Mouse (Mus musculus) neural tube, embryonic 12.5 days (tissue): Measurements from ENCODE around the gene Cpsf4l. TPM values are rescaled to one million over a fixed set of nuclear protein-coding genes. Genes with fewer than 3 reads are reported as not detected.
A peak's percentile ranks its signal among the peaks of the same experiment; 100 is the strongest.

Experiments
- ATAC-seq: fragments of 200-750 bp; cut with Nextera tagmentation; 2 replicates; pipeline ENCODE4 v1.8.0; 2017; ENCODE audit warnings: low read depth, mild to moderate bottlenecking, moderate TSS enrichment, moderate library complexity; ENCODE audit not compliant: low FRiP score
- H3K27ac ChIP-seq: fragments of 300-500 bp; sonication (generic); 2 replicates; pipeline ENCODE4 v1.5.1; 2016
- H3K27me3 ChIP-seq: fragments of 300-500 bp; sonication (generic); replicated peaks from 2 replicates; pipeline ENCODE4 v1.6.1; 2016; ENCODE audit warnings: mild to moderate bottlenecking
- H3K36me3 ChIP-seq: fragments of 300-500 bp; sonication (generic); 2 replicates; pipeline ENCODE4 v1.6.1; 2016; ENCODE audit warnings: mild to moderate bottlenecking
- H3K4me1 ChIP-seq: fragments of 300-500 bp; sonication (generic); 2 replicates; pipeline ENCODE4 v1.6.1; 2016
- H3K4me2 ChIP-seq: fragments of 300-500 bp; sonication (generic); replicated peaks from 2 replicates; pipeline ENCODE4 v1.6.1; 2016; ENCODE audit warnings: mild to moderate bottlenecking
- H3K4me3 ChIP-seq: fragments of 300-500 bp; sonication (generic); 2 replicates; pipeline ENCODE4 v1.5.1; 2016
- H3K9ac ChIP-seq: fragments of 300-500 bp; sonication (generic); 2 replicates; pipeline ENCODE4 v1.6.1; 2016; ENCODE audit warnings: mild to moderate bottlenecking
- H3K9me3 ChIP-seq: fragments of 300-500 bp; sonication (generic); 2 replicates; pipeline ENCODE4 v1.6.1; 2016; ENCODE audit warnings: mild to moderate bottlenecking
- WGBS: fragments of 180-500 bp; shearing (Covaris S2); methylation state at CpG from one replicate; pipeline ENCODE4 v1.1.7; 2016; 5-methylcytosine and 5-hydroxymethylcytosine counted together
- polyA plus RNA-seq: library from polyadenylated mRNA; unstranded; fragments of >200 nt; fragmentation: Nextera tagmentation; extraction: Ambion mirVana; gene quantifications from 2 replicates; pipeline ENCODE4 v1.2.1, GENCODE M21; 2016

Gene Cpsf4l
- polyA plus RNA-seq, 1 experiment from 2014 or later = 0.38 TPM

DNA sequence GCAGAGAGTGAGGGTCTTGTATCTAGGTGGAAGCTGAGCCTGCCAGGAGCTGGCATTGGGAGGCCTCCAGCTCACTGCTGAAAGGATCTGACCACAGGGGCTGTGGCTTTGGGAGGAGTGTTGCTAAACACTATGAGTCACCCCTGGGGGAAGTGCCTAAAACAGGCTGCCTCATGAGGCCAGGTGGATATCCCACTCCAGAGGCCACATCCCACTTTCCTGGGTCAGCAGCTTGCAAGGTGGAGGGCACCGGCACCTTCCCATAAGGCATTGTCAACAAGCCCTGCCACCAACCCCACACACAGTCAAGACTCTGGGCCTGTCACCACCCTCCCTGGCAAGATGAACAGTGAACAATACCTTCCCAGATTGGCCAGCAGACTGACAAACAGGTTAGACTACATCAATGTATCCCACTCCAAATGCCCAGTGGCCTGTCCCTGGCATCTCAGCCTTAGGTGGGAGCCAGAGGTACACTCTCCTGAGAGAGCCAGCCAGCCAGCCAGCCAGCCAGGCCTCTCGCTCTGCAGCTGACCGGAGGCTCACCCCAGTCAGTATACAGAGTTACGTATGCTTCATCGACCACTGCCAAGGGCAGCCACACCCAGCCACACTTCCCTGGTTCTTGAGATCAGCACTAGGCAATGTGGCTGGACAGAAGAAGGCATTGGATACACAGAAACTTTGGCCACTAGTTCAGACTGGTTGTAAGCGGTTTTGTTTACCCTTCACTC is 24.0 kb upstream of the Cpsf4l start:
- Histone ChIP-seq H3K27me3 (no peaks in the 10 kb centered on the region), H3K27ac (no peak overlapping the region), H3K36me3 (peaks cover 7% of the 10 kb centered on the region), H3K9ac (no peak overlapping the region; the same call in 1 of the 2 replicates), H3K4me2 (no peak overlapping the region; the same call in 1 of the 2 replicates), H3K4me1 (peaks cover 49% of the 10 kb centered on the region), H3K9me3 (no peaks in the 10 kb centered on the region), H3K4me3 (no peak overlapping the region)
- WGBS = 52% methylated on average over 6 of the region's 6 CpGs
- peak; percentile 27; the same call in 1 of the 2 replicates for ATAC-seq

DNA sequence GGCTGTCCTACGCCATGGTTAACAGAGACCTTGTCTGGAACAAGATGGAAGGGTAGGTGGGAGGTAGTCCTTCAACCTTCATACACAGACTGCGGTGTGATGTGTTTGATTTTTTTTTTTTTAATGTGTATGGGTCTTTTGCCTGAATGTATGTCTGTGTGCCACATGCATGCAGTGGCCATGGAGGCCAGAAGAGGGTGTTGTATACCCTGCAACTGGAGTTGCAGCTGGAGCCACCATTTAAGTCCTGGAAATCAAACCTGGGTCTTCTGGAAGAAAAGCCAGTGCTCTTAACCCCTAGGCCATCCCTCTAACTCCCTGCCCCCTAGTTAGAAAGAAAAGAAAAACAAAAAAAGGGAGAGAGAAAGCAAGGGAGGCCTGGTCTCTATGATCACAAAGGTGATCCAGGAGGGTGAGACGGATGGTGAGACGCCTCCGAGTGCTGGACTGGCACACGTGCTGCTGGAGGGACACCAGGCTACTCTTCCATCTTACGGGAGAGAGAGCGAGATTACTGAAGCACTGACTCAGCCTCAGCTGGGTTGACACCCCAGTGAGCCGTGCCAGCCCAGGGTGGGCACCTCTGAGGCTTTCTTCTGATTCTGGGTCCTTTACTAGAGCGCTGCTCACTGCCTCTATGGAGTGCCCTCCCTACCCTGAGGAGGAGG is 22.3 kb upstream of the Cpsf4l start:
- Histone ChIP-seq H3K4me2 (no peak overlapping the region), H3K4me1 (peaks cover 45% of the 10 kb centered on the region), H3K36me3 (peaks cover 24% of the 10 kb centered on the region), H3K4me3 (no peak overlapping the region), H3K27ac (no peak overlapping the region), H3K9ac (0 out of 2 replicates have a peak overlapping the region, but pooled peaks have one; percentile 21), H3K9me3 (no peaks in the 10 kb centered on the region), H3K27me3 (no peaks in the 10 kb centered on the region)
- WGBS = 94% methylated on average over 10 of the region's 10 CpGs
- no peak for ATAC-seq

DNA sequence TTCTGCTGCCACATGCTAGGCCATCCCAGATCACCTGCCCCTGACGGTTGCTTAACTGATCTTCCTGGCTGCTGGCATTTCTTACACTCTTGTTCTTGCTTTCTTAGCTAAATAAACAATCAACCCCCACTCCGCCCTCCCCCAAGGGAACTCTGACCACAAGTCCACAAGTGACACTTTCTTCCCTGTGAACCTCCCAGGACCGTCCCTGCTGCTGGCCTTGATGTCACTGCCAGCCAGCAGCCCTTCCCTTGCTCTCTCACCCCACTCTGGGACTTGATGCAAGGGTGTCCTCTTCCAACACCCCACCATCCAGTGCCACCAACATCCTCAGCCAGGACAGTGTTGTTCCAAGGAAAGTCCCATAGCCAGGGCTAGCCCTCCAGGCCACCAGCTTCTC is 21.1 kb upstream of the Cpsf4l start:
- 80% methylated on average over 3 of the region's 3 CpGs for WGBS
- Histone ChIP-seq H3K4me1 (peaks cover 47% of the 10 kb centered on the region), H3K27ac (no peak overlapping the region)

DNA sequence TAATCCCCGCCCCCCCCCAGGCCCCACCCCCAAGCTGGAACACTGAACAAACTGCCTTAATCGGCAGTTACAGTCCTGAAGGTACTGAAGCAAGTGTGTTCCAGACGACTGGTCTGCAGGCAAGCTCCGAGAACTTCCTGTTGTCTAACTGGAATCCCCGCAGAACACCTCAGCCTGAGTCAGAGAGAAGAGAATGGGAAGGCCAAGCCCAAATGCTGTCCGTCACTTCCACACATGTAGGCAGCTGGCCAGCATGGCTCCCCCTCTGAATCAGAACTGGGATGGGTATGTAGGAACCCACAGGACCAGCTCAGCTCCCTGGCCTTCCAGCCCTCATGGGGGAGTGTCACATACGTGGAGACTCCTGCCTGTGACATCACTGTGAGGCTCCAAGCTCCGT is 20.1 kb upstream of the Cpsf4l start:
- H3K9ac ChIP-seq = no peak overlapping the region
- H3K4me1 ChIP-seq = peaks cover 45% of the 10 kb centered on the region
- no peaks in the 10 kb centered on the region for H3K27me3 ChIP-seq
- H3K27ac ChIP-seq = no peak overlapping the region
- no peak overlapping the region for H3K4me2 ChIP-seq
- no peaks in the 10 kb centered on the region for H3K9me3 ChIP-seq
- H3K4me3 ChIP-seq = no peak overlapping the region
- no peak for ATAC-seq
- H3K36me3 ChIP-seq = peaks cover 46% of the 10 kb centered on the region
- WGBS = 71% methylated on average over 8 of the region's 8 CpGs

More for the DNA sequence above, 21.1 kb upstream of the Cpsf4l start:
- H3K4me2 ChIP-seq = no peak overlapping the region
- no peaks in the 10 kb centered on the region for H3K27me3 ChIP-seq
- H3K9ac ChIP-seq = no peak overlapping the region
- peaks cover 36% of the 10 kb centered on the region for H3K36me3 ChIP-seq
- no peak overlapping the region for H3K4me3 ChIP-seq
- no peaks in the 10 kb centered on the region for H3K9me3 ChIP-seq
- no peak for ATAC-seq

DNA sequence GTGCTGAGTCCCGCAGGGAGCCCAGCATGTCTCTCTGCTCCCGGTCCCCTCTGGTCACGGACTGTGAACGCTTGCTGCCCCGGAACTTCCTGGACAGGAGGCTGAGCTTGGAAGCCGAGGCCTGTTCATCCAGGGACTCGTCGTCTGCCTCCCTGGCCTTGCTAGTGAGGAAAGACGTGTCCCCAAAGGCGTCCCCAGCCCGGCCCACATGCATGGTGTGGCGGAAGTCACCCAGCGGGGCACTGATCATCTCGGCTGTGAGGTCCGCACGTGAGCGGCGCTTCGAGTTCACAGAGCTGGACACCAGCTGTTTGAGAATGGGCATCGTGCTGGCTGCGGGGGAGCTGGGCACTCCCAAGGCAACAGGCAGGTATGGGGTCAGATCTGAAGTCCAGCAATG is 19.4 kb upstream of the Cpsf4l start:
- peaks cover 39% of the 10 kb centered on the region for H3K4me1 ChIP-seq
- H3K9ac ChIP-seq = no peak overlapping the region
- H3K9me3 ChIP-seq = no peaks in the 10 kb centered on the region
- no peak overlapping the region for H3K4me2 ChIP-seq
- H3K27ac ChIP-seq = no peak overlapping the region
- ATAC-seq = no peak
- peaks cover 49% of the 10 kb centered on the region for H3K36me3 ChIP-seq
- no peaks in the 10 kb centered on the region for H3K27me3 ChIP-seq
- 81% methylated on average over 21 of the region's 21 CpGs for WGBS
- H3K4me3 ChIP-seq = no peak overlapping the region

DNA sequence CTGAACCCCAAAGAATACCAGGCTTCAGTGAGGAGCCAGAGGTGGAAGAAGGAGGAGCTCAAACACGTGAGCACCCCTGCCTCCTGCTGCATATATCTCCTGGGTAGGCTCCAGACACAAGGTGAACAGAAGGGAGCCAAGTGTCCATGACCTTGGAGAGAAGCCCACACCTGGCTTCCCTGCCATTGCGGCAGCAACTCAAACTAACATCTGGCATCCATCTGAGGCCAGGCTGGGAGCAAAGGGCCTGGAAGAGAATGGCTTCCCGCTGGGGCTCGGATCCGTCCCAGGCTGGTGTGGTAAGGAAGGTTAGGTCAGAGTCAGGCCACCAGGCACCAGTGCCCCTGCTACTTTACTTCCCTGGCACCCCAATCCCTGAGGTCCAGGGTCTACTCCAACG is 18.2 kb upstream of the Cpsf4l start:
- H3K9ac ChIP-seq = no peak overlapping the region
- WGBS = 73% methylated on average over 6 of the region's 6 CpGs
- peaks cover 28% of the 10 kb centered on the region for H3K4me1 ChIP-seq
- H3K27me3 ChIP-seq = no peaks in the 10 kb centered on the region
- no peaks in the 10 kb centered on the region for H3K9me3 ChIP-seq
- no peak overlapping the region for H3K27ac ChIP-seq
- H3K4me3 ChIP-seq = no peak overlapping the region
- no peak for ATAC-seq
- no peak overlapping the region for H3K4me2 ChIP-seq
- peaks cover 49% of the 10 kb centered on the region for H3K36me3 ChIP-seq

DNA sequence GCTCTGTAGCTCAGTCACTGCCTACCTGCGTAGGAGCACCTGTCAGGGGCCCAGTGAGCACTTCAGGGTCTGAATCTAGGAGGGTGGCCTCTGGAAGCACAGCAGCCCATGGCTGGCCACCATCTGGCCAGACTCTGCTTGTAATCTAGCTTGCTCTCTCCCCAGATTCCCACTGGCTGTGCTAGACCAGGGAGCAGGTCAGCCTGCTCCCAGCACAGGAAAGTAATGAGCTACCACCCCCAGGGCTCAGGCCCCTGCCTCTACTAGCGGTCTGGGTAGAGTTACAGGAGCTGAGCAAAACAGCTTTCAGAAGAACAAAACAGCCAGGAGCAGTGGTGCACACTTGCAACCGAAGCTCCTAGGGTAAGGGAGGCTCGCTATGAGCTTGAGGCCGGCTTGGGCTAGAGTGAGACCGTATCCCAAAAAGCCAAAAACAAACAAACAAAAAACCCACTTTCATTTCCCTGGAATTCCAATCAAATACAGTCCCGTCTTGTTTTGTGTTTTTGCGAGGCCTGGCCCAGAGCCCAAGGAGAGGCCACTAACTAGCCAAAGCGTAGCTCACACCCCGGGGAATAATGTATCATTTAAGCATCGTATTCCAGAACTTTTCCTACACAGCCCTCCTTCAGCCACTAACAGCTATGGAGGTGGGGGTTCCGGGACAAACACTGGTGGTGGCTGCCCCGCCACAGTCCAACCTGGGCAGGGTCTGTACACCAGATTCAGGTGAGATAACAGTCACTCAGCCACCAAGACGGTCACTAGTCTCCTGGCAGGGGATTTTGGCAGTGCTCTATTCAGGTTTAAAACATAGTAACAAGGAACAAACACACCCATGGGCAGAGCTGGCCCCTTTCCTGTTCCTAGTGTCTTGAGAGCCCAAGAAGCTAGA is 17.4 kb upstream of the Cpsf4l start:
- no peak for ATAC-seq
- no peaks in the 10 kb centered on the region for H3K9me3 ChIP-seq
- peaks cover 28% of the 10 kb centered on the region for H3K4me1 ChIP-seq
- no peak overlapping the region for H3K27ac ChIP-seq
- no peaks in the 10 kb centered on the region for H3K27me3 ChIP-seq
- H3K4me3 ChIP-seq = no peak overlapping the region
- WGBS = 84% methylated on average over 14 of the region's 14 CpGs
- H3K9ac ChIP-seq = no peak overlapping the region
- no peak overlapping the region for H3K4me2 ChIP-seq
- H3K36me3 ChIP-seq = peaks cover 49% of the 10 kb centered on the region

DNA sequence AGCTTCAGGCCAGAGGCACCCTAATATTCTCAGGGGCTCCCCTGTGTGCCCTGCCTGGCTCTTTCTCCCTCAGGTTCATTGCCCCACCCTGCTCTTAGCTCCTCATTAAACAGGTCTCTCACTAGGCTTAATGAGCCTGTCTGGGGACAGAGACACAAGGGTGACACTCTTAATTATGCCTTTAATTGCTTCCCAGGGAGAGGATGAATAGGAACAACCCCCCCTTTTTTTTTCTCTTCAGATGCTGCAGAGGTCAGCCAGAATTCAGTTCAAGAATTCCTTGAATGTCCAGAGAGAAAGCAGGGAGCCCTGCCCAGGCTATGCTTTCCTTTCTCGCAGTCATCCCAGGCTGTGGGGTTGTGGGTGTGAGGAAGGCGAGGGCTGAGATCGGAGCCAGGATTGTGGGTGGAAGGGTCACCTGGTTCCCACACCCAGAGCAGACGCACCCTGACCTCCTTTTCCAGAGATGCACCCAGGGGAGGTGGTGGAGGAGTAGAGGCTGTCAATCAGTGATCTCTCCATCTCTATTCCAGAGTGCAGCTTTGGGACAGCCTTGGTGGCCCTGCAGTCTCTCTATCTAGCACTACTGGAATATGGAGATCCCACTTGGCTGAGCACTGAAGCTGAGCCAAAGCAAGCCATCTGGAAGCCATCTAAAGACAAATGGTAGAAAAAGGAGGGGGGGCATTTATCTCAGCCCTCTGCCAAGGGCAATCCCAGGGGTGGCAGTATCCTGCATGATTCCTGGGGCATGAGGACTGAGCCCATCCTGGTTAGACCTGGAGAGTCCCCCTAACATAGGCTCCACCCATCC is 15.6 kb upstream of the Cpsf4l start:
- Histone ChIP-seq H3K27me3 (no peaks in the 10 kb centered on the region), H3K9ac (no peak overlapping the region), H3K27ac (no peak overlapping the region), H3K4me1 (peaks cover 28% of the 10 kb centered on the region), H3K9me3 (no peaks in the 10 kb centered on the region), H3K4me2 (no peak overlapping the region), H3K4me3 (no peak overlapping the region), H3K36me3 (peaks cover 49% of the 10 kb centered on the region)
- no peak for ATAC-seq
- WGBS = 64% methylated on average over 4 of the region's 4 CpGs

DNA sequence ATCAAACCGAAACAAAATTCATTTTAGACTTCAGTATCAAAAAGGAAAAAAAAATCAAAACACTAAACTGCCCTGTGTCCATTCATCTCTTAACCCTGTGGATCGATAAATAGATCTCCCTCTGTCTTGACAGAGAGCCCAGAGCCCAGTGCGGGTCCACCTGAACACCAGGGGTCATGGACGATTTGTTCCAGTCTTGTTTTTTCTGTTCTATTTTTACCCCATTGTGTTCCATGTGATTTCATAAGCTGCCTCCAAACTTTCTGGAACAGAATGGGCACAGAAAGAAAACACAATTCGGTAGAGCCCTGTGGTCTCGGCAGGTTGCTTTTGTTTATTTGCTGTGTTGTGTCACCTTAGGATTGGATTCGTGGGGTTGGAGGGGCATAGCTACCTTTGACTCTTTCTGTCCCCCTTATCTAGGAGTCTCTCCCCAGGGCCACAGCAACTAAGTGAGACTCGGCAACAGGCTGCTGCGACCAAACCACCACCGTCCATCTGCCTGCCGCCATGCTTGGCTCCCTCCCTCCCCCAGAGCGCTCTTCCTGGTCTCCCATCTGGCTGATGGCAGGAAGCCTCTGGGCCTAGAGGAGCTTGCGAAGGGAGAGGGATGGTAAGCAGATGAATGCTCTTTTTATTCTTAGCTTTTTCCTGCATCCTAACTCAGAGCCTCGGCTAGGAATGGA is 12.7 kb upstream of the Cpsf4l start:
- Histone ChIP-seq H3K4me3 (no peak overlapping the region), H3K9me3 (no peaks in the 10 kb centered on the region), H3K9ac (no peak overlapping the region), H3K4me1 (peaks cover 10% of the 10 kb centered on the region), H3K27ac (no peak overlapping the region), H3K27me3 (no peaks in the 10 kb centered on the region), H3K4me2 (no peak overlapping the region), H3K36me3 (peaks cover 30% of the 10 kb centered on the region)
- ATAC-seq = no peak
- 71% methylated on average over 14 of the region's 14 CpGs for WGBS

DNA sequence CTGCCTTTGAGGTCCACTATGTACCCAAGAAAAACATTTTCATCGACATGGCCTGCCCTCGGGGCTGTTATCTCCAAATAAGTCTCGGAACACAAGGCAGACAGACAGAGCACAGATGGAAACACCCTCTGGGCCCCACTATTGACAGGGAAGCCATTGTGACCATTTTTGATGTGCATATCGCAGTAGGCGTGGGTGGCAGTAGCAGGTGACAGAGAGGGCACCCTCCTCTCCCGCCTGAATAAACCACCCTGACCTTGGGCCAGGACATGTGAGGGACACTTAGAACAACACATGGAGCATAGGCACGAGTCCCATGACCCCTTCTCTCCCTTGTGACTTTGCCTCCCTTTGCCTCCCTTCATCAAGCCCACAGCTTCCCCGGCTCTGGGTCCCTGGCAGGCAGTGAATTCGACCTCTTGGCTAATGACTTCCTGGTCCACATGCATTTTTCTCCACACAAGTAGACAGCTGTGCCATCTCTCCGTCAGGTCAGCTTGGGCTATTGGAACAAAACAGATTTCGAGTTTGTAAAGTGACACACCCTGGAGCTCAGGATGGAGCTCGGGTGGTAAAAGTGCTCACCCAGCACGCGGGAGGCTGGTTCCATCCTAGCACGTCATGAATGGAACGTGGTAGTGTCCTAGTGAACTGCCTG is 8.1 kb upstream of the Cpsf4l start:
- 57% methylated on average over 16 of the region's 16 CpGs for WGBS

DNA sequence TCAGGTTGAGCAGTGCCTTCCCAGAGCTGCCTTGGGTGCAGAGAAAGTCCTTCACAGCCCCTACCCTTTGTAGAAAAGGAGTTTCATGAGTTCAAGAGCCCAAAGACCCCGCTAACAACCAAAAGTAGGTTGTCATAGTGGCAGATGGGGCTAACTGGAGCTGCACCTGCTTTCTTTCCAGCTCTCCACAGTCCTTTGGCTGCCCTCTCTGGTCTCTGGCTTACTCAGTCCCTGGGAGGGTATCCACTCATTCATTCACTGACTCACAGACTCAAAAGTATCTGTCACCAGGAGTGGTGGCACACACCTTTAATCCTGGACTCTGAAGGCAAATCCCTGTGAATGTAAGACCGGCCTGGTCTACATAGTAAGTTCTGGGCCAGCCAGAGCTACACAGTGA is 6.3 kb upstream of the Cpsf4l start:
- no peak overlapping the region for H3K27ac ChIP-seq
- no peaks in the 10 kb centered on the region for H3K36me3 ChIP-seq
- no peak for ATAC-seq
- H3K27me3 ChIP-seq = no peaks in the 10 kb centered on the region
- no peaks in the 10 kb centered on the region for H3K9me3 ChIP-seq
- no peak overlapping the region for H3K4me3 ChIP-seq
- no peak overlapping the region for H3K9ac ChIP-seq
- H3K4me2 ChIP-seq = no peak overlapping the region
- peaks cover under 1% of the 10 kb centered on the region; the same call in 1 of the 2 replicates for H3K4me1 ChIP-seq
- 98% methylated on average over 2 of the region's 2 CpGs for WGBS

More for the DNA sequence above, 8.1 kb upstream of the Cpsf4l start:
- H3K27me3 ChIP-seq = no peaks in the 10 kb centered on the region
- H3K4me2 ChIP-seq = no peak overlapping the region
- H3K4me1 ChIP-seq = no peaks in the 10 kb centered on the region; the same call in 1 of the 2 replicates
- H3K36me3 ChIP-seq = no peaks in the 10 kb centered on the region
- no peak for ATAC-seq
- no peaks in the 10 kb centered on the region for H3K9me3 ChIP-seq
- no peak overlapping the region for H3K4me3 ChIP-seq
- H3K27ac ChIP-seq = no peak overlapping the region
- no peak overlapping the region for H3K9ac ChIP-seq
